Mouse (Mus musculus) spleen, adult 2 months (tissue): ENCODE measurements around the gene Cdh20.

Source experiments
- CTCF ChIP-seq: fragments of 200-500 bp; IDR thresholded peaks from 2 replicates; pipeline ENCODE4 v1.5.1; 2011; ENCODE audit warnings: mild to moderate bottlenecking, inconsistent platforms; ENCODE audit not compliant: insufficient read depth, insufficient read length, insufficient replicate concordance; ENCODE audit errors: extremely low read depth
- POLR2A ChIP-seq: fragments of 200-500 bp; IDR thresholded peaks from 2 replicates; pipeline ENCODE4 v1.6.1; 2011; ENCODE audit warnings: low read depth, low read length, inconsistent platforms

GRCm38 (mm10) chr1:104838206-104838915 is 70.0 kb downstream of the Cdh20 start:
- TF ChIP-seq POLR2A (no peak), CTCF (no peak)
